ENCODE assay signal across 19 mouse cellular contexts in the genomic region with DNA sequence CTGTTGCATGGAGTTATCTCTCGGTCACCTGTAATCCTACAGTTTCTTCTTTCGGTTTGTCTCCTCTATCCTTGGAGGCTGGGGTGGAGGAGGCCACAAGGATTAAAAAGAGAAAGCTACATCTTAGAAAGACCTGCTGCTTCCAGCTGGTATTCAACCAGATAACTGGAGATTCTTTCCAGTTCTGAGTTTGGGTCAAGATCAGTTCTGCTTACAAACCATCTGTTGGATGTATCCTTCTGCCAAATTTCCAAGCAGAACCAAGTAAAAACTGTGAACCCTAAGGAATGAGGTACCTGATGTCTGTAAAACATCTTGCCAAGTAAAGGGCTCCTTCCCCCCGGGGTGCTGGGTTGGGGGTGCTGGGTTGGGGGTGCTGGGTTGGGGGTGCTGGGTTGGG. TPM values are rescaled to one million over a fixed set of nuclear protein-coding genes. Genes with fewer than 3 reads are reported as not detected.
"Had no signal": no experiment of that assay in that cellular context is flagged by ENCODE, and none has a peak within 500 bp of the region (broad histone marks: within the 10 kb centered on the region; RNA-seq: fewer than 3 reads in every experiment).

No protein-coding gene starts in this region.

- H3K27ac ChIP-seq: lung, embryonic 15.5 days; macrophage; midbrain, embryonic 13.5 days; midbrain, embryonic 15.5 days; neural tube, embryonic 12.5 days; stomach, embryonic 15.5 days; stomach, postnatal 0 days had no signal

- H3K36me3 ChIP-seq: lung, embryonic 15.5 days; midbrain, embryonic 13.5 days; midbrain, embryonic 15.5 days; neural tube, embryonic 12.5 days; stomach, embryonic 15.5 days had no signal

- DNase-seq: lung, adult 2 months; lung, postnatal 14 days; lung, postnatal 36 days; right cerebral cortex, postnatal 14 days; thymus, adult 2 months; thymus, postnatal 25 days; thymus, postnatal 4 days had no signal

- H3K9me3 ChIP-seq: lung, embryonic 15.5 days; megakaryocyte, embryonic 14.5 days; midbrain, embryonic 13.5 days; midbrain, embryonic 15.5 days; neural tube, embryonic 12.5 days; stomach, embryonic 15.5 days had no signal

- H3K4me3 ChIP-seq: lung, embryonic 15.5 days; megakaryocyte, embryonic 14.5 days; midbrain, embryonic 13.5 days; midbrain, embryonic 15.5 days; neural tube, embryonic 12.5 days; stomach, embryonic 15.5 days had no signal

- ATAC-seq: lung, postnatal 0 days had no signal

- H3K4me1 ChIP-seq: lung, embryonic 15.5 days; megakaryocyte, embryonic 14.5 days; stomach, embryonic 15.5 days had no signal

- H3K9ac ChIP-seq: lung, embryonic 15.5 days; midbrain, embryonic 13.5 days; midbrain, embryonic 15.5 days; neural tube, embryonic 12.5 days; stomach, embryonic 15.5 days had no signal

- H3K4me2 ChIP-seq: lung, embryonic 15.5 days; midbrain, embryonic 11.5 days; midbrain, embryonic 13.5 days; midbrain, embryonic 15.5 days; neural tube, embryonic 12.5 days; stomach, embryonic 15.5 days had no signal

RNA-seq across cellular contexts. Expression of a gene that starts 12.3 kb away (rescaled TPM):
- polyA plus RNA-seq: lung, adult 2 months; lung, embryonic 15.5 days; lung, postnatal 0 days; macrophage; spleen, adult 2 months; stomach, embryonic 15.5 days; stomach, postnatal 0 days; thymus, adult 2 months; urinary bladder, adult 2 months had no signal
